Mouse (Mus musculus) yolk sac, embryonic 10.5 days (tissue): ENCODE measurements around the gene Epb41.

Experiments
- DNase-seq: peaks from one replicate; pipeline ENCODE4 v3.0.0-alpha.2; 2017; ENCODE audit warnings: low spot score

Gene Epb41

DNA sequence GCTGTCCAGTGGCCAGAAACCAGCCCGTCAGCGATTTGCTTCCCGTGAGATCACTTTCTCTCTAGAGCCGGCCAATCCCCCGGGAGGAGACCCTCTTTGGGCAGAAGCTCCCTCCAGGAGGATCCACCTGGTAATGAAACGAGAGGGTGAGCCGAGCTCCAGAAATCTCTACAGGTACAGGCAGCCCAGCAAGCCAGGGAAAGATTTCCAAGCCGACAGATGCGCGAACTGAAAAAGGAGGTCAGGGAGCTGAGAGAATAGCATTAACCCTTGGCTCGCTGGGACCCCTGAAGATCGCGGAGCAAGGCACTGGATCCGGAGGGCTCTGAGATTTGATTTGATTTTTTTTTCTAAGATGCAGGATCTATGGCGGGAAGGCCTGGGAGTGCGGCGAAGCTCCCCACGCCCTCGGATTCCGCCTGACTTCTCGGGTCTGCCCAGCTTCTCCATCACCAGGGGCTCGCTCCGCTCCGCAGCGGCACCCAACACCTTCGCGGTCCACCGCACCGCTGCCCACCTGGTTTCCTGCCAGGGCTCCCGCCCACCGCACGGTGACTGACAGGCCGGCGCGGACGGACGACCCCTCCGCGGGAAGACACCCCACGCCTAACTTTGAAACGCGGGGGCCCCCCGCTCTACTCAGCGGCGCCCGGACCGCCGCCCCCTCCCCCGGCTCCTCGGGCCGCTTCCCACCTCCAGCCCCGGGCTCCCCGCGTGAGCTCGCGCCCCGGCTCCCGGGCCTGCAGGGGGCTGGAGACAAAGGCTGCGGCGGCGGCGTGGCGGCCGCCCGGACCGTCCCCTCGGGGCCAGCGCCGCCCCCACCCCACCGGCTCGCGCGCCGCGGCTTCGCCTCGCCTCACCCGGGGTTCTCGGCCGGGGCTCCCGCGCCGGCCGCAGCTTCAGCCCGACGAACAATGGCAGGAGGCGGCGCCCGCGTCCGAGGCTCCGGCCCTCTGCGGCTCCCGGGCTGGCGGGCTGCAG is 26.8 kb downstream of the Epb41 start:
- DNase-seq, result peak; percentile 49

DNA sequence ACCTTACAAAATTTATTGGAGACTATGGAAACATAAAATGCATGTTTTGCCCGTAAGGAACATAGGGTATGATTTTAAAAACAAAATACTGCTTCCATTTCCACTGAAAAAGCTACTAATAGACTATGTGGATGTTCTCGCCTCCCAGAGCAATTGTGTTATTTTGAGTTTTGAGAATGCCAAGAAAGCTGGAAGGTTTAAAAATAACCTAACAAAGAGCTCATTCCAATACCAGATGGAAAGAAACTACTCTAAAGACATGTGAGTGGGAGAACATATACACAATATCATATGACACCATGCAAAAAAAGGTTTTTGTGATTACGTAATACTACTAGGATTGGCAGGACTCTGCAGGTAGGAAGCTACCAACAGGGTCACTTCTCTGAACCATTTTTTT is 31.4 kb downstream of the Epb41 start:
- DNase-seq, result no peak

DNA sequence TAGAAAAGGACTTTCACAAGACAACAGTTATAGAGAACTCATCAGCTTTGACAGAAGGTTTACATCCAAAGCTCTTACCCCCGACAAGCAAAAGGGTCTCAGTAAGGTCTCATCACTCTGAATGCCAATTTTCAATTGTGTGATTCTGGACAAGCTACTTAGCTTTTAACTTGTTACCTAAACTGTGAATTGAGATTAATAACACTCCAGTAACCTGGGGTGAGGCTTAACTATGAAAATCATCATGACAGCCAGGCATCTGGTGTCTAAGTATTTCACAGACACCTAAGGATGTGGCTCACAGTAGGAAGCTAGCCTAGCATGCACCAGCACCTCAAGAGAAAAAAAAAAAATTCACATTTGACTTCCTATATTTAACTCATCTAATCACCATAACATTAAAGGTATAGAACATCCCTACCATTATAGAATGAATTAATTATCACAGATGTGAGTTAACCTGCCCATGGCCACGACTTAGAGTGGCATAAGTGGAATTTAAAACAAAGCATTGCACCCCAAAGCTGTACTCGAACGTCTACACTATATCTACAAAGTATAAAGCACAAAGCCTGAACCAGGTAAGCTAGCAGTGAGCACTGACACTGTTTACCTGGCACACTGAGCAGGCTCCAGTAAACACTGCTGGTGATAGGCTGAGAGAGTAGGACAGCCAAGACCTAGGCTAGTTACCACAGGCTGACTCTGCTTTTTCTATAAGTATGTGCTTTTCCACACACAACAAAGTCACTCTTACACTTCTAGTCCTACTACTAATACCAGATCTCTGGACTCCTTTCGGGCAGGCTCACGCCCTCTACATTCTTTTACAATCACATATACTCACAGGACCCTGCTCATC is 33.4 kb downstream of the Epb41 start:
- DNase-seq, result no peak

DNA sequence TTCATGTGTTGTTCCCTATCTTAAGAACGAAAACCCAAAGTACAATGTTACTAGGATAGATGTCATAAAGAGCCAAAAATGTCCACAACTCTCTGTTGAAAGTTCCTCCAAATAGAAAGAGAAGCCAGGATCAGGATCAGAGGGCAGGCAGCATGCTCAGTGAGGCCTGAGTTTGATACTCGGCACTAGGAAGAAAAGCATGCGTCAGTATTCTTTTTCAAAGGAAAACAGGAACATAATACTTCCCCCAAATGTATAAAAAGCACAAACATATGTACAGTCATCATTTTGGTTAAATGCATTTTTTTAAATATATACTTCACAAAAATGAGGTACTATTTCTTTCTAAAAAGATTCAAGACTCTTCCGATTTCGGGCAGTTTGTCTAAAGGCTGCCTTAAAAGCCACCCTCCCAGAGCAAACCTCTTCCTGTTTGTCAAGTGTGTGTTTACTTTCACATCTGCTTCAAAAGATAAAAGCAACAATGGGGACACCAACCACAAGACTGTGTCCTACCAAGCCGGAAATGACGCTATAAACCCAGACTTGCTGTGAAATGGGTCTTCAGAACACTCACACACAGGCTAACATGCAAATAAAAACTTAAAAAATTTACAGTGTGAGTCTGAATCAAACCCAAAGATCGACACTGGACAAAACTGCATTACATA is 35.0 kb downstream of the Epb41 start:
- DNase-seq, result no peak

DNA sequence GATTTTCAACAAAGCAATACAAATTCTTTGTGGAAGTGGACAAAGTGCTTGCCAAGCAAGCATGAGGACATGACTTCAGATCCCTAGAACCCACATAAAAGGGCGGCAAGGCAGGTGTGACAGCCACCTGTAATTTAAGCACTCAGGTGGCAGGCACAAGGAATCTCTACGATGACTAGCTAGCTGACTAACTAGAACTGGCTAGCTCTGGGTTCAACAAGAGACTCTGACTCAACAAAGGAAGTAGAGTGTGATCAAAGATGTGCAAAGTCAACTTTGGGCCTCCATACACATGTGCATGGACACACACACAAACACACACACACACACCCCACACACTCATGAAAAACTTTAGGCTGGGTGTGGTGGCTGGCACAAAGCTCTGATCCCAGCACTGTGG is 35.6 kb downstream of the Epb41 start:
- DNase-seq, result no peak

DNA sequence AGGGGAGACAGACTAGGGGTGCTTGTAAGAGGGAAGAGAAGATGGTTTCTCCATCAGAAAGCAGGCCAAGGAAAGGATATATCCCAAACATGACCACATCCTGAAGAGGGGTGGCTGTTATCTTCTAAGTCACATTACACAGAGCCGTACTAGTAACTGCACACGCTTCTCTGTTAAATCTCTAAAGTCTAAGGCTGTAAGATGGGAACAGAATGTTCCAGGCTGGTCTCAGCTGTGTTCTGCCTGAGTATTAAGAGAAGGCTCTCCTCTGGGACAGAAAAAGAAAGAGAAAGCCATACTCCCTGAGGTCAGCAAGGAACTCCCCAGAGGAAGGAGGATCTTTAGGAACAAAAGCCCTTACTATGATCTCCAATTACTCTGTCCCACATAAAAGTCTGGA is 36.3 kb downstream of the Epb41 start:
- no peak for DNase-seq

DNA sequence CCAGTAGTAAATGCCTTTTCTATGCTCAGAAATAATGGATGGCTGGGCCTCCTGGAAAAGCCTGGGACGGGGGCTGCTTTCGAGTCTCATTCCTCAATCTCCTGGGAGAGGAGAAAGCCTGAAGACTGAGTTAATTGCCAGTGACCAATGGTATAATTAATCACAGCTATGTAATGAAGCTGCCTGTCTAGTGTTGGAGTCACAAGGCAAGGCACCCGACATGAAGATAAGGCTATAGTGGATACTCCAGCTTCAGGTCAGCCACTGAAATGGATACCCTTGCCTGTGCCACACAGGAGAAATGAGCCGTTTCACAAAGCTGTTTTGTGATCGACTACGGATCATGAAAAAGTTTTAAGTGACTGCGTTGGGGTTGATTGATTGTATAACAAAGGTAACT is 37.1 kb downstream of the Epb41 start:
- no peak for DNase-seq

DNA sequence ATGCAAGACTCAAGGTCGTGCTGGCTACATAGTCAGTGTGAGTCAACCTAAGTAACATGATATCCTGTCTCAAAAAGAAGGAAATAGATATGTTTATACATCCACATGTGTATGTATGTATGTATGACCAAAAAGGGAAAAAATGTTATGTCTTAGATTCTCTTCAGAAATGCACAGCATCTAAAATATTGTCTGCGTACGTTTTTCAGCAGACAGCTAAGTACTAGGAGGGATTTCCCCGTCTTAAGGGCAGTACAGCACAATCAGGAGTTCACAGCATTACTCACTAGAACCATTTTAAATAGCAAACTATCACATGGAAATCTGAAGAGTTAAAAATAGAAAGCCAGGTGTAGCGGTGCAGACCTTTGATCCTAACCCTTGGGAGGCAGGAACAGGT is 38.0 kb downstream of the Epb41 start:
- no peak for DNase-seq

DNA sequence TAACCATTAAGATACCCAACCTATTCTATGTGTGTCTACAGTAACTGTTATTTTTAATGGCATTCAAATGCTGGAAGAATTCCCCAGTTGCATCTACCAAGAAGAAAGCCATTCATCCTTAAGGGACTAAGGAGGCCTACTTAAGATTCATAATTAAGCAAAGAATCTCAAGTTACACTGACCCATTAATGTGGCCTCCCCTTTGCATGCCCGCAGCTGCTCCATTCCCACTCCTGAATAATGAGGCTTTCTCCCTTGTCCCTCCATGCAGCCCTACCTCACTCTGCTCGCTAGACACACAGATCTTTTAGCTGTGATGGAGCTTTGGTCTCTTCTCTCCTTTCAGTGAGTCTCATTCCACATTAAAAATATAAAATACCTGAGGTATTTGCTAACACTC is 40.9 kb downstream of the Epb41 start:
- DNase-seq, result no peak

DNA sequence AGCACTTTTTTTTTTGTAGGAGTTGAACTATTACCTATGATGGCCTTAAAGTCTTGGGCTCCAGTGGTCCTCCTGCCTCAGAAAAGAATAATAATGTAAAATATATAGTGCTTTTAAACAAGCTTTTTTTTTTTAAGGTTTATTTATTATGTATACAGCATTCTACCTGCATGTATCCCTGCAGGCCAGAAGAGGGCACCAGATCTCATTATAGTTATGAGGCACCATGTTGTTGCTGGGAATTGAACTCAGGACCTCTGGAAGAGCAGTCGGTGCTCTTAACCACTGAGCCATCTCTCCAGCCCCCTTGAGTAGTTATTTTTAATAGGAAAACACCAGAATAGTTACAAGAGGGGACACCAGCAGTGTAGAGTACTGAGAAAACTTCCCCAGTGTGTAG is 41.9 kb downstream of the Epb41 start:
- no peak for DNase-seq

DNA sequence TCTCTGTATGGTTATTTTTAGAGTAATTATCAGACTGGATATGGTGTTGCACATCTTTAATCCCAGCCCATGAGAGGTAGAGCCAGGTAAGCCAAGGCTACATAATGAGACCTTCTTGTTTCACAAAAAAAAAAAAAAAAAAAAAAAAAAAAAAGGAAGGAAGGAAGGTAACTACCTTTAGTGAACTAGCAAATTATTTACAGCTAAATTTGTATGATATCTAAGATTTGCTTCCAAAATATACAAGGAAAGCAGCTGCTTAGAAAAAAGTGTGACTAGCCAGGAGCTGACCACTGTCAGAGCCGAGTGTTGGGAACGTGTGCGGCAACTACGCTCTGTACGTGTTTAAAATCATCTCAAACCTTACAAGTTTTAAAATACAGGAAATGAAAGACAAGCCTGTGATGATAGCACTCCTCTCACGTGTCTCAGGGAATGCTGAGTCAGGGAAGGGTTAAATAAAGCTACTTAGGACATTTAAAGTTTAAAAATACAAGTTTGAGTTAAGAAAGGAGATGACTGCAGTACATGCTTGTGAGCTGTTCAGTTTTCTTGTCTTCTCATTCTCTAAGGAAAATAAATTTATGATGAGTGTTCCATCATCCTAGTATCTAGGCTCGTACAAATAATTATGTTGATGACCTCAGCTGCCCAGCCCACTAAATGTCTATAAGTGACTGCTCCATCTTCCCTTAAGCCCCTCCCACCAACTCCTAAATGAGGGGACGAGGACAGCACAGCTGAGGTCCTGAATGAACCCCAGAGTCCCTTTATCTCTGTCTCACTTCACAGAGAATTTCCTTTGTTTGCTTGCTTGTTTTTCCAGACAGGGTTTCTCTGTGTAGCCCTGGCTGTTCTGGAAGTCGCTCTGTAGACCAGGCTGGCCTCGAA is 45.0 kb downstream of the Epb41 start:
- DNase-seq, result no peak

DNA sequence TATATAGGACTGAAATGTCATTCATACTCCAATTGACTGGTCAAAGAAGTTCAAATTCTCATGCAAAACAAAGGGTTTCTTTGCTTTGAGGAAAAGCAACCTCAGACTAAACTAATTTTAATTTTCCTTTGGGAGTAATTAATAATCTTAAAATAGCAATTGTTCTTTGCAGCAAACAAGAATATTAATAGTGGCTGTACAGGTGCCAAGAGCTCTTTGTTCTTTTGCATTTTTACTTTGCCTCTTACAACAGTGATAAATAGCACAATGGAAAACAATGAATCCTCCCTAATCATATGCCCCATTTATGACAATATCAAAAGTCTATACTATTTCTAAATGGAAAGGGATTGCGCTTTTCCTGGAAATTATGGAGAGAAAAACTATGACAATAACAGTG is 47.3 kb downstream of the Epb41 start:
- DNase-seq, result no peak

DNA sequence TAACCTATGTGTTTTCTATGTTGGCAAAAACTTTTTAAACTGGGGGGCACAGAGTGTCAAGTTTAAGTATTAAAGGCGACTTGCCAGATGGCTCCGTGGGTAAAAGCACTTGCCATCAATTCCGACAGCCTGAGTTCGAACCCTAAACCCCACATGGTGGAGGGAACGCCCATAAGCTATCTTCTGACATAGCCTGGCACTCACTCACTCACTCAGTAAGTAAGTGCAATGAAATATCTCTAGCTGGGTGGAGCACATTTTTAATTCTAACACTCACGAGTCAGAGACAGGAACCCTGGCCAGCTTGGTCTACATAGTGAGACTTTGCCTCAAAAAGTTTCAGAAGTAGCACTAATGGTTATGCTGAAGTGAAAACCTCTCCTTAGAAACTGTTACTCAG is 48.0 kb downstream of the Epb41 start:
- no peak for DNase-seq

DNA sequence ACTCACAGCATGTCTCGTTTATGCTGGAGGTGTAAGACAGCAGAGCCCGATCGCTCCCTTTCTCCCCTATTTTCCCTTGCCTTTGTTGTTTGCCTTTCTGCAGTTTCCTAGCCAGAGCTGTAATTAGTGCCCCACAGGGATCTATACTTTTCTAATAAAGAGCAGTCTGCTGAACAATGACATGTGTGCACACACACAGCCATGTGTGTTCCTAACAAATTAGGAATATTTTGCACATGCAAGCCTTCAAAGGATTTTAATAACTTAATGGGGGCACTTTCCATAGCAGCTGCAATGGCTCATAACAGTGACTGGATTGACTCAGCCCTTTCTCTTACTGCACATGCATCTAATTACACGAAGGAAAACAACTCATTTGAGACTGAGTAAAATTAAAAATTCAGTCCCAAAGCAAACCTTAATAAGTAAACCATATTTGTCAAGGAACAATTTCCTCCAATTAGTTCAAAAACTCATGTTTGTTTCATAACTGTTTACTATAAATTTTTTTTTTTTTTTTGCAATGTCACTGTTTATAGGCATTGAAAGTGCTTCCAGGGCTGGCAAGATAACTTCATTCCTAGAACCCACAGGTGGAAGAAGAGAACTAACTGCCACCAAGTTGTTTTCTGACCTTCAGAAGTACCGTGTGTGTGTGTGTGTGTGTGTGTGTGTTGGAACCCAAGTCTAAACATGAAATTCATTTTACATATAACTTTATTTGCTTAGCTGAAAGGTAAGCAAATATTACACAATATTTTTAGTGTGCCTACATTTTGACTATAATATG is 49.2 kb downstream of the Epb41 start:
- no peak for DNase-seq

DNA sequence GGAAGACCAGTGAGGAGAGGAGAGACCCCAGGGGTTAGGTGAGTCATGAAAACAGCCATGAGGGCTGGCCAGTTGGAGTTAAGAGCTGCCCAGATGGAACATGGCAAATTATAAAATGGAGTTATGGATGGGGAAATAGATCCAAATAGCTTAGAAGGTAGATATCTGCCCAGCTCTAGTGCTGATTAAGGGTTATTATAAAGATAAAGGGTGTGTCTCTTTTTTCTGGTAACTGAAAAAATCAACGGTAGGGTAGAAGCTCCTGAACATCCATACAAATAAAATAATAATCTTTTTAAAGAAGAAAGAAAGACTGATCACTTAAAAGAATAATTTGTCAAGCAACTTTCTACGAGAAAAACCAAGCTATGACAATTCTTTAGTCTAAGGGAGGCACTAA is 49.9 kb downstream of the Epb41 start:
- DNase-seq, result no peak

DNA sequence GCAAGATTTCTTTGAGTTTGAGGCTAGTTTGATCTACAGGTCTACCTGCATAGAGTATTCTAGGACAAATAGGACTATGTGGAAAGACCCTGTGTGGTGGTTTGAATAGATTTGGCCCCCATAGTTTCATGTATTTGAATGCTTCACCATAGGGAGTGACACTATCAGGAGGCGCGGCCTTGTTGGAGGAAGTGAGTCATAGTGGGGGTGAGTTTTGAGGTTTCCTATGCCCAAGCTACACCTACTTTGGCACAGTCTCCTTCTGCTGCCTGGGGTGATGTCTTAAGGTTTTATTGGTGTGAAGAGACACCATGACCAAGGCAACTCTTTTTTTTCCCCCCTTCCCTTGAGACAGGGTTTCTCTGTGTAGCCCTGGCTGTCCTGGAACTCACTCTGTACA is 51.3 kb downstream of the Epb41 start:
- no peak for DNase-seq

DNA sequence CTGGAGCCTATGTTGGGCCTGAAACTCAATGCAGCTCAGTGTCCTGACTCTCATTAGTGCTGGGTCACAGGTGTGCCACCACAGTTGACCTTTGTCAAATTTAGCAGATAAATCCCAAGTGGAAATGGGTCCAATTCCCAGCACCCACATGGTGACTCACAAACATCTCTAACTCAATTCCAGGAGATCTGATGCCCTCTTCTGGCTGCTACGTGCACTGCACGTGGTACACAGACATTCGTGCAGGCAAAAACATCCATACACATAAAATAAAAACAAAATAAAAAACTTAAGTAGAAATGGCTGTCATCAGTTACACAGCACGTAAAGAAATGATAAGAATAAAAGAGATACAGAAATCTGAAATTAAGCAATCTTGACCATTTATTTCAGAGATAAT is 52.5 kb downstream of the Epb41 start:
- no peak for DNase-seq

DNA sequence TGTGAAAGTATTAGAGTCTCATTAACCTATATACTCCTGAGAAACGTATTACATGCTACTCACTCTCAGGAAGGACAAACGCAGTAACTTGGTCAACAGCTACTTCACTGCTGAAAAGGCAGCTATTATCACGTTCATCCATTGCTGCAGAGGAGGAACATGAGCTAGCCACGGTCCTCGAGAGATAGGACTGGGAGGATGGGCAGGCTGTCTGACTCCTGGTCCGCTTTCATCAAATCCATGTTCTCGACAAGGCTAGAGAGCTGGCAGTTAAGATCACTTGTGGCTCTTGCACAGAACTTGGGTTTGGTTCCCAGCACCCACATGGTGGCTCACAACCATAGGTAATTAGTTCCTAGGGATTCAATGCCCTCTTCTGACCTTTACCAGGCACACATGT is 53.2 kb downstream of the Epb41 start:
- no peak for DNase-seq

DNA sequence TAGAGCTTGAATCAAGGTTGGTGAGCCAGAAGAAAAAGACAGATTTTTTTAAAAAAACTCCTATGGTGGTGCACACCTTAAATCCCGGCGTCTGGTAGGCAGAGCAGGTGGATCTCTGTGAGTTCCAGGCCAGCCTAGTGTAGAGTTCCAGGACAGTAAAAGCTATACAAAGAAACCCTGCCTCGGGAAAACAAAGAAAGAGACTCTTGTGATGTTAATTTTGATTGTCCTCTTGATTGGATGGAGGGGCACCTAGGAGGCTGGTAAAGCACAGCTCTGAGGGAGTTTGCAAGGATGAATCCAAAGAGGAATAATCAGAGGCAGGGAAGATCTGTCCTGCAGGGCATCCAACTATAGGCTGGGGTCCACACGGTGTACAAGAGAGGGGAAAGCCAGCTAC is 56.6 kb downstream of the Epb41 start:
- DNase-seq, result no peak

DNA sequence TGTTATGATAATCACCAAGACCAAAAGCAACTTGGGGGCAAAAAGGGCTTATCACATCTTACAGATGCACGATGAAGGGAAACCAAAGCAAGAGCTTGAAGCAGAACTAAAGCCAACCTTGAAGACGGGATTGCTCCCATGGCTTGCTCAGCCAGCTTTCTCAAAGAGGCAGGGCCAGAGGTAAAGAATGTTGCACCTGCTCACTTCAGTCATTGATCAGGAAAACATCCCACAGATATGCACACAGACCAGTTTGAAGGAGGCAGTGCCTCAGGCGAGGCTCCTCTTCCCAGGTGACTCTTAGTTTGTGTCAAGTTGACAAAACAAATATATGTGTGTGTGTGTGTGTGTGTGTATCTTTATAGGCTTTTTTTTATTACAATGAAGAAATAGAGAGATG is 59.7 kb downstream of the Epb41 start:
- no peak for DNase-seq

DNA sequence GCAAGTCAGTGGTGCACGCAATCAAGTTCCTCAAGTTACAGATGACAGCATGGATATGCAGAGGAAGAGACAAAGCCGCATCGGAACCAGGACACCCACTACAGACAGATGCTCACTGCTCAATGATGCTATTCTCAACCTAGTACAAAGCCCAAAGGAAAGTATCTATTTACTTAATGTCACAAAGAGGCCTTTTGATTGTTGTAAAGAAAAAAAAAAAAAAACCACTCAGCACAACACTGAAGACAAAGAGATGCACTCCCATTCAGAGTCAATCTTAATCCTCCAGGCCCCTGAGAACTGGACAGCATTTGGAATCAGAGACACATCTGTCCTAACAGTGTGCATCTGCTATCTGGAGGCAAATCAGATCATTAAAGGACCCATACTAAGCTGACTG is 63.5 kb downstream of the Epb41 start:
- DNase-seq, result no peak
